Mouse (Mus musculus): ENCODE measurements at regions not wholly inside any gene's neighbourhood (a gene's known extent, or its start where the extent isn't known, plus 50 kb on each side); places are given as distances from the start of the nearest gene placed in this dataset.

DNA sequence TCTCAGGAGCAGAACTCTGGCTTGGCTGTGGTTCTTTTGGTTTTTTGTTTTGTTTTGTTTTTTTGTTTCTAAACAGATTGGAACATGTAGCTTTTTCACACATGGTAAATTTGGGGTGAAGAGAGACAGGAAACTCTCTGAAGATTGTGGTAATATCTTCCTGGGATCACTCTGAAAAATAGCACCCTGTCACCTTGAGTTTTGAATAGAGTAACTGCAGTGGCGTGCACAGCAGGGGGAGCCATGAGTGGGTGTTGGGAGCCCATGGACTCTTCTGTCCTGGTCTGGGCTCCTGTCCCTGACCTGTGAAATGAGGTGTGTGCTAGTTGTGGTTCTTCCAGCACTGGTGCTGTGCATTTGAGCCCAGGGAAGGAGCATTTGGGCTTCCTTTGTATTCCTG lies 241.8 kb upstream of the Id2 start:
- Histone ChIP-seq H3K4me1 (replicated peaks; ENCODE audit: low read depth, low read length) (peaks cover 7% of the 10 kb centered on the region; the same call in 1 of the 2 replicates), H3K9me3 (ENCODE audit: low read length) (no peaks in the 10 kb centered on the region), H3K36me3 (ENCODE audit: insufficient read depth, low read length) (no peaks in the 10 kb centered on the region), H3K4me3 (replicated peaks; ENCODE audit: low read length) (no peak overlapping the region), H3K27me3 (ENCODE audit: insufficient read depth, low read length) (no peaks in the 10 kb centered on the region)
- TF ChIP-seq NANOG (IDR thresholded peaks at IDR 0.05; ENCODE audit: borderline replicate concordance, low read length) (no peak), POU5F1 (IDR thresholded peaks at IDR 0.05; ENCODE audit: borderline replicate concordance, low read length) (no peak), CTCF (conservative IDR thresholded peaks at IDR 0.05; ENCODE audit: low read length) (no peak)

DNA sequence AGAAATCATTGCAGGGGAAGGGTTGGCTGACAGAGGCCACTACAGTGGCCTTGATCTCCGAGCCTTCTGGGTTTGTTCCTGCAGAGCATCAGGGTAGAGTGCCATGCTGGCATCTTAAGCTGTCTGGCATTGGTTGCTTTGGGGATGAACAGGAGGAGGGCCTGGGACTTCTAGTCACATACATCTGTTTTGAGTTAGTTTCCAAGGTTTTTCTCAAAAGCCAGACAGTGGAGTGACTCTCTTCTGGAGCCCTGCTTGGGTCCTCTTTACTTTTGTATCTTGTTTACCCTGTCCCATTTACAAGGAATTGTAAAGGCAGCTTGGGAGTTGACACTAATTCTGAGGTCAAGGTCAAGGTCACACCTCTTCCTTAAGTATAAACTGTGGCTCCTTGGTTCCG lies 239.0 kb upstream of the Id2 start:
- no peaks in the 10 kb centered on the region for H3K27me3 ChIP-seq (ENCODE audit: insufficient read depth, low read length)
- no peaks in the 10 kb centered on the region for H3K36me3 ChIP-seq (ENCODE audit: insufficient read depth, low read length)
- H3K4me1 ChIP-seq (replicated peaks; ENCODE audit: low read depth, low read length) = peaks cover 7% of the 10 kb centered on the region; the same call in 1 of the 2 replicates
- H3K4me3 ChIP-seq (replicated peaks; ENCODE audit: low read length) = no peak overlapping the region
- H3K9me3 ChIP-seq (ENCODE audit: low read length) = no peaks in the 10 kb centered on the region
- TF ChIP-seq CTCF (conservative IDR thresholded peaks at IDR 0.05; ENCODE audit: low read length) = no peak
- TF ChIP-seq POU5F1 (IDR thresholded peaks at IDR 0.05; ENCODE audit: borderline replicate concordance, low read length) = no peak
- no peak for TF ChIP-seq NANOG (IDR thresholded peaks at IDR 0.05; ENCODE audit: borderline replicate concordance, low read length)

DNA sequence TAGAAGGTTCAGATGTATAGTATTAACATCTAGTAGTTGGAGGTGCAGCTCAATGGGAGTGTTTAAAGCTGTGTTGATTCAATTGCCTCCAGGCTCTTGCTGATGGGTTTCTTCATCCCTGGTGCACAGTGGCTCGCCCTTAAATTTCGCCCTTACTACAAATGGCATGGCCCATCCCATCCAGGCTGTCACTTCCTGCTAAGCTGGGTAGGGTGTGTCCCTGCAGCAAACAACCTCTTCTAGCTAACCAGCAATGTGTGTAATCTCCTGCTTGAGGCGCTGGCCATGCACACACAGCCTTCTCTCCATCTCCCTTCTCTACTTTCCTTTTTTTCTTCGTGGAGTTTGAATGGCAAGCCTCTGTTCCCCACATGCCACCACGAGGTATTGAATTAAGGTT lies 238.1 kb upstream of the Id2 start:
- Histone ChIP-seq H3K4me3 (replicated peaks; ENCODE audit: low read length) (no peak overlapping the region), H3K36me3 (ENCODE audit: insufficient read depth, low read length) (no peaks in the 10 kb centered on the region), H3K4me1 (replicated peaks; ENCODE audit: low read depth, low read length) (peaks cover 7% of the 10 kb centered on the region; the same call in 1 of the 2 replicates), H3K9me3 (ENCODE audit: low read length) (no peaks in the 10 kb centered on the region), H3K27me3 (ENCODE audit: insufficient read depth, low read length) (no peaks in the 10 kb centered on the region)
- TF ChIP-seq NANOG (IDR thresholded peaks at IDR 0.05; ENCODE audit: borderline replicate concordance, low read length) (no peak), CTCF (conservative IDR thresholded peaks at IDR 0.05; ENCODE audit: low read length) (no peak), POU5F1 (IDR thresholded peaks at IDR 0.05; ENCODE audit: borderline replicate concordance, low read length) (no peak)

DNA sequence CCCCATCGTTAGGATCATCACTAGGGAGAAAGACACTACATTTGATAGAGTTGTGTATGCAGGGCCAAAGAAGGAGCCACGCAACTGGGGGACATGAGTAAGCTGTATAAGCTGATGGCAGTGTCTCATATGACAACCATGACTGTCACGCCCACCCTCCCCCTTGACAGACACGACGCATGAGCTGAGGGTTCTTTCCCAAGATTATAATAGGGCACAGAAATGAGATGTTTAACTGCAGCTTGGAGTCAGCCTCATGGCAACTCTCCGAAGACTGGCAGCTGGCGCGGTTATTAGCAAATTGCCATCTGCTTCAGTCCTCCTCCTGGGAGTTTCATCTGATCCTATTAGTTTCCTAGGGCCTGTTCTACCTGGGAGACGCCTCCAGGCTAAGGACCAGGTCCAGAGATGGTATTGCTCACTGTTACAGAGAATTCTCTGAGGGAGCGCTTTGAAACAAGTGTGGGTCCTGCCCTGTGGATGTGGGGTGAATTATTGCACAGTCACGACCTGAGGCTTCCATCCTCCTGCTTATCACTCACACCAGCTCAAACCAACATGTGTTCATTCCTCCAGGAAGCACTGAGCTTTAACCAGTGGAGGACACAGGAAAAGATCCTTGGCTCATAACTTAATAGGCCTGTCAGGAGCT lies 235.6 kb upstream of the Id2 start:
- TF ChIP-seq CTCF (conservative IDR thresholded peaks at IDR 0.05; ENCODE audit: low read length) (no peak), POU5F1 (IDR thresholded peaks at IDR 0.05; ENCODE audit: borderline replicate concordance, low read length) (no peak), NANOG (IDR thresholded peaks at IDR 0.05; ENCODE audit: borderline replicate concordance, low read length) (no peak)
- H3K4me1 ChIP-seq (replicated peaks; ENCODE audit: low read depth, low read length) = peaks cover 7% of the 10 kb centered on the region; the same call in 1 of the 2 replicates
- no peak overlapping the region for H3K4me3 ChIP-seq (replicated peaks; ENCODE audit: low read length)
- no peaks in the 10 kb centered on the region for H3K36me3 ChIP-seq (ENCODE audit: insufficient read depth, low read length)
- H3K27me3 ChIP-seq (ENCODE audit: insufficient read depth, low read length) = no peaks in the 10 kb centered on the region; the same call in 1 of the 2 replicates
- no peaks in the 10 kb centered on the region for H3K9me3 ChIP-seq (ENCODE audit: low read length)

DNA sequence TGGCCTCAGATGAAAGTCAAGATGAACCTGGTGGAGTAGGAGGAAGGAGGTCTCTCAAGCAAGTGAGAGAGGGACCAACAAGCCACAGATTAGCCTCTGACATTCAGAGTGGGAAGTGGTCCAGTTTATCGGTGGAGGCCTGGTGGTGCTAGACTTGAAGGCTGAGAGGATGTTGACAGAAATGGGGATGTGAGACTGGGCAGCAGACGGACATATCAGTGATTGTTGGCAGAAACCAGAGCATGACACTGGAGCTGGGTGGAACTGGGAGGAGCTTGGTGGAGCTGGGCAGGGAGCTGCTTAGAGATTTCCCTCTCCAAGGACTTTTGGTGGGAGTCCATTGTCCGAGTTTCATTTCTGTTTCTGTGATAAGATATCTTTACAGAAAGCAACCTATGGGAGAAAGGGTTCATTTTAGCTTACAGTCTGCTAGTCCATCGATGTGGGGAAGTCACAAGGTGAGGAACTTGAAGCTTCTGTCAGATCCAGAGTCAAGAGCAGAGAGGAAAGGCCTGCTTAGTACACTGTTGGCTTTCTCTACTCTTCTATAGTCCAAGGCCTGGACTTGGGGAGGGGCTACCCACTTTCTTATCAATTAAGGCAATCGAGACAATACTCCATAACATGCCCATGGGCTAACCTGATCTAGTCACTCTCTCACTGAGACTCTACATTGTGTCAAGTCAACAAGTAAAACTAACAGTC lies 233.2 kb upstream of the Id2 start:
- no peak overlapping the region for H3K4me3 ChIP-seq (replicated peaks; ENCODE audit: low read length)
- H3K36me3 ChIP-seq (ENCODE audit: insufficient read depth, low read length) = no peaks in the 10 kb centered on the region
- no peak for TF ChIP-seq NANOG (IDR thresholded peaks at IDR 0.05; ENCODE audit: borderline replicate concordance, low read length)
- TF ChIP-seq POU5F1 (IDR thresholded peaks at IDR 0.05; ENCODE audit: borderline replicate concordance, low read length) = no peak
- TF ChIP-seq CTCF (conservative IDR thresholded peaks at IDR 0.05; ENCODE audit: low read length) = no peak
- no peaks in the 10 kb centered on the region for H3K4me1 ChIP-seq (replicated peaks; ENCODE audit: low read depth, low read length)
- H3K27me3 ChIP-seq (ENCODE audit: insufficient read depth, low read length) = peaks cover 3% of the 10 kb centered on the region; the same call in 1 of the 2 replicates
- no peaks in the 10 kb centered on the region for H3K9me3 ChIP-seq (ENCODE audit: low read length)

DNA sequence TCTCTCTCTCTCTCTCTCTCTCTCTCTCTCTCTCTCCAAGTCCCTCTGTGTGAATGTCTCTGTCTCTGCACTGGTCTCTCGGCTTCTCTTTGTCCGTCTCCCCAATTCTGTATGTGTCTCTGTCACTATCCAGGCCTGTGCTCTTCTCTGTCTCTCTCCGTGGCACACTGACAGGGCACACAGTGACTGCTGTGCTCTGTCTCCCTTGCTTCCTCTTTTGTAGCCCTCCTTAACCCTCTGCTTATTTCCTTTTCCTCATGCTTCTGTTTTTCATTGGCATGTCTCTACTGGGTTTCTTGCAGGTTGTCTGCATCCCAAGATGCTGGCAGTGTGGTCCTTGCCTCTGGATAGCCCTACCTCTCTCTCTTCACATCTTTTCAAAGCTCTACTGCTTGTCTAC lies 229.0 kb upstream of the Id2 start:
- Histone ChIP-seq H3K9me3 (ENCODE audit: low read length) (no peaks in the 10 kb centered on the region), H3K36me3 (ENCODE audit: insufficient read depth, low read length) (no peaks in the 10 kb centered on the region)
- TF ChIP-seq NANOG (IDR thresholded peaks at IDR 0.05; ENCODE audit: borderline replicate concordance, low read length) (no peak), CTCF (conservative IDR thresholded peaks at IDR 0.05; ENCODE audit: low read length) (no peak), POU5F1 (IDR thresholded peaks at IDR 0.05; ENCODE audit: borderline replicate concordance, low read length) (no peak)

DNA sequence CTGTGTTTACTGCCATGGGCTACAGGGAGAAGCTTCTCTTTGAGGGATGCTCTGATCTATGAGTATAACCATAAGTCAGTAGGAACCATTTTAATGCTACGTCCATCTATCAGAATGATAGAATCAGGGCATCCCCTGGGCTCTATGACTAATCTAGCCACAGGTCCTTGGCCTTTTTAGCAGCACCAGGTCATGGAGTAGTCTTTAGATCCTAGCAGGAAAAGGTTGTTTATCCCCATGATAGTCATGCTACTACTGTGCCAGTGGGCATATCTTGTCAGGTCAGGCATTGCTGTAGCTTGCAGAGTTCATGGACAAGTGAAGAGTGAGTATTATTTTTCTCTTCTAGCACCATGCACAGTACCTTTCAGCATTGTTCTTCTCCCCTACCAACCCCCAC lies 226.2 kb upstream of the Id2 start:
- Histone ChIP-seq H3K36me3 (ENCODE audit: insufficient read depth, low read length) (no peaks in the 10 kb centered on the region), H3K4me3 (replicated peaks; ENCODE audit: low read length) (no peak overlapping the region), H3K27me3 (ENCODE audit: insufficient read depth, low read length) (0 out of 2 replicates have a peak, but pooled peaks cover 3% of the 10 kb centered on the region), H3K4me1 (replicated peaks; ENCODE audit: low read depth, low read length) (no peaks in the 10 kb centered on the region), H3K9me3 (ENCODE audit: low read length) (no peaks in the 10 kb centered on the region)
- TF ChIP-seq POU5F1 (IDR thresholded peaks at IDR 0.05; ENCODE audit: borderline replicate concordance, low read length) = no peak
- TF ChIP-seq CTCF (conservative IDR thresholded peaks at IDR 0.05; ENCODE audit: low read length) = no peak
- TF ChIP-seq NANOG (IDR thresholded peaks at IDR 0.05; ENCODE audit: borderline replicate concordance, low read length) = no peak

More for the DNA sequence above, 229.0 kb upstream of the Id2 start:
- H3K4me1 ChIP-seq (replicated peaks; ENCODE audit: low read depth, low read length) = no peaks in the 10 kb centered on the region
- no peak overlapping the region for H3K4me3 ChIP-seq (replicated peaks; ENCODE audit: low read length)
- peaks cover 3% of the 10 kb centered on the region; the same call in 1 of the 2 replicates for H3K27me3 ChIP-seq (ENCODE audit: insufficient read depth, low read length)

DNA sequence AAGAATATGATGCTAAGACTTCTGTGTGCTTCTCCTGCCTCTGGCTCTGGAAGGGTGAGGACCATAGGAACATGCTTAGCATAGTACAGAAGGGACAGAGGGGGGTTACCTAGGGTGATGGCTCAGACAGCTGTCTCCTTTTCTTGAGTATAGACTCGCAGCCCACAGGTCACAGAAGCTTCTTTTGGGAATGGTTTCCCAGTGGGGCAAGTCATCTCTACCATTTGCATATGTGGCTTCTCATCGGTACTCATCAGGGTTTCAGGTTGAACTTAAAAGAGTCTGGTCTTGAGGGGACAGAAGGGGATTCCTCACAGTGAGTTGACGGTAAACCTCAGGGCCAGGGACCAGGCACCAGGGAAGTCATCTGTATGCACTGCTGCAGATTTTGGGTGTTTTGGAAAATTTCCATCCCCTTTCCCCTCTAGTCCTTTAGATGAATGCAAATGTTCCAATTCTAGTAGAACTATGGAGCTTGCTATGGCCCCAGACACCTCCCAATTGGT lies 223.4 kb upstream of the Id2 start:
- no peaks in the 10 kb centered on the region for H3K9me3 ChIP-seq (ENCODE audit: low read length)
- no peaks in the 10 kb centered on the region for H3K4me1 ChIP-seq (replicated peaks; ENCODE audit: low read depth, low read length)
- no peak overlapping the region for H3K4me3 ChIP-seq (replicated peaks; ENCODE audit: low read length)
- H3K27me3 ChIP-seq (ENCODE audit: insufficient read depth, low read length) = 0 out of 2 replicates have a peak, but pooled peaks cover 3% of the 10 kb centered on the region
- no peak for TF ChIP-seq POU5F1 (IDR thresholded peaks at IDR 0.05; ENCODE audit: borderline replicate concordance, low read length)
- no peaks in the 10 kb centered on the region for H3K36me3 ChIP-seq (ENCODE audit: insufficient read depth, low read length)
